Mouse (Mus musculus): ENCODE results near the gene Slc35f5.

DNA sequence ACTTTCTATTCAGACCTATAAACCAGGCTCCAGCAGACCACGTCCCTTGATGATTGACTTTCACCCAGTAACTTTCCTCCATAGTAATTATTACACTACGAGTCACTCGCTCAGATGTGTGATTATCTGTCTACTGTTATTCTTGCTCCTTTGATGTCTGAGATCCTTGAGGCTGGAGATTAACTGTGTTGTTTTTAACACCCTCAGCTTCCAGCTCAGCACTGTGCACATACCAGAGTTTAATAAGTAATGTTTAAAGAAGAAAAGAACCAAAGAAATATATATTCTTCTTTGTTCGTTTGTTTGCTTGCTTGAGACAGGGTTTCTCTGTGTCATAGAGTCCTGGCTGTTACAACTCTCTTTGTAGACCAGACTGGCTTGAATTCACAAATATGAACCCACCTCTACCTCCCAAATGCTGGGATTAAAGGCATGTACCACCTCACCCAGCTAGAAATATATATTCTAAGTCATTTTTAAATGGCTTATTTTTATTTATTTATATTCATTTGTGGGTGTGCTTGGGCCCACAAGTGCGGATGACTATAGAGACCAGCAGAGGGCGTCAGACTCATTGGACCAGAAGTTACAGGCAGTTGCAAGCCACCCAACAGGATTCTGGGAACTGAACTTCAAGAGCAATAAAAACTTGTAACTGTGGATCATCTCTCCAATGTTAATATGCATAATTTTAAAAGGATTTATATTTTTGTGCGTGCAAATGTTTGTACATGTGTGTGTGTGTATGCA lies 43.3 kb upstream of the Slc35f5 start:
- TF ChIP-seq CTCF (IDR thresholded peaks at IDR 0.05; ENCODE audit: low read depth, low read length) (0 out of 2 replicates have a peak, but pooled peaks have one; percentile 11), POLR2A (IDR thresholded peaks at IDR 0.05; ENCODE audit: borderline replicate concordance, low read depth, low read length) (no peak)

All from bone marrow macrophage, adult 2 months (primary cell).